Mouse (Mus musculus): ENCODE data around the gene Auts2. TPM values are rescaled to one million over a fixed set of nuclear protein-coding genes. Genes with fewer than 3 reads are reported as not detected.

Gene Auts2
- polyA plus RNA-seq, 1 experiment, result 9.6 TPM

GRCm38 (mm10) chr5:131992681-131993211 lies 550.4 kb downstream of the Auts2 start:
- Histone ChIP-seq H3K4me1 (ENCODE audit: control insufficient read depth, insufficient read depth, low read length) (no peaks in the 10 kb centered on the region), H3K4me3 (replicated peaks; ENCODE audit: extremely low read depth, low read depth, low read length) (no peak overlapping the region)
- TF ChIP-seq POLR2A (IDR thresholded peaks at IDR 0.05; ENCODE audit: borderline replicate concordance, extremely low read depth, low read depth, low read length) (no peak), CTCF (IDR thresholded peaks at IDR 0.05; ENCODE audit: insufficient read depth, low read length) (no peak)
- 79% methylated on average over 12 of the region's 12 CpGs for WGBS
- DNase-seq, result no peak

- TF ChIP-seq CTCF (IDR thresholded peaks at IDR 0.05; ENCODE audit: insufficient read depth, low read length) (no peak), POLR2A (IDR thresholded peaks at IDR 0.05; ENCODE audit: borderline replicate concordance, extremely low read depth, low read depth, low read length) (no peak)
- Histone ChIP-seq H3K4me1 (ENCODE audit: control insufficient read depth, insufficient read depth, low read length) (no peaks in the 10 kb centered on the region), H3K4me3 (replicated peaks; ENCODE audit: extremely low read depth, low read depth, low read length) (no peak overlapping the region)
- no peak for DNase-seq
- 82% methylated on average over 6 of the region's 6 CpGs for WGBS
These were observed 550.9 kb downstream of the Auts2 start for GRCm38 (mm10) chr5:131992268-131992667.

GRCm38 (mm10) chr5:131990532-131990931 lies 552.6 kb downstream of the Auts2 start:
- Histone ChIP-seq H3K4me3 (replicated peaks; ENCODE audit: extremely low read depth, low read depth, low read length) (no peak overlapping the region), H3K4me1 (ENCODE audit: control insufficient read depth, insufficient read depth, low read length) (no peaks in the 10 kb centered on the region)
- DNase-seq, result no peak
- TF ChIP-seq CTCF (IDR thresholded peaks at IDR 0.05; ENCODE audit: insufficient read depth, low read length), result no peak
- no peak for TF ChIP-seq POLR2A (IDR thresholded peaks at IDR 0.05; ENCODE audit: borderline replicate concordance, extremely low read depth, low read depth, low read length)
- 79% methylated on average over 1 of the region's 1 CpGs for WGBS

DNA sequence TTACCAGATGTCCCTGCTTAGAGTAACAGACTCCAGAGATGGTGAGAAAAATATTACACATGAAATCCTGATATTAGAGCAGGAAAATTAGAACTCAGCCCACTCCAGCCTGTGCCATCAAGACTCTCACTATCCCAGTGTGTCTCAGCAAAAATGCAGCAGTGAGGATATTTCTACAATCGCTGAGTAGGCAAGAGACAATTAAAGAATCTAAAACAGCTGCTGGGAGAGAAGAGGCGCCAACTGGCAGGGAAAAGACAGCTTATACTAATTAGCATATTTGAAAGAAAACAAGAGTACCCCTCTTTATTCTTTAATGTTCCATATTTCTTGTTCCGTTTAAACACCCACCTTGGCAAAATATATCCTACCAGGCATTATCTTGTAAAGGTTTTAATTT lies 561.7 kb downstream of the Auts2 start:
- TF ChIP-seq CTCF (IDR thresholded peaks at IDR 0.05; ENCODE audit: insufficient read depth, low read length), result no peak
- no peak for TF ChIP-seq POLR2A (IDR thresholded peaks at IDR 0.05; ENCODE audit: borderline replicate concordance, extremely low read depth, low read depth, low read length)
- no peak for DNase-seq
- H3K4me3 ChIP-seq (replicated peaks; ENCODE audit: extremely low read depth, low read depth, low read length), result no peak overlapping the region
- H3K4me1 ChIP-seq (ENCODE audit: control insufficient read depth, insufficient read depth, low read length), result no peaks in the 10 kb centered on the region
- 86% methylated on average over 3 of the region's 3 CpGs for WGBS

DNA sequence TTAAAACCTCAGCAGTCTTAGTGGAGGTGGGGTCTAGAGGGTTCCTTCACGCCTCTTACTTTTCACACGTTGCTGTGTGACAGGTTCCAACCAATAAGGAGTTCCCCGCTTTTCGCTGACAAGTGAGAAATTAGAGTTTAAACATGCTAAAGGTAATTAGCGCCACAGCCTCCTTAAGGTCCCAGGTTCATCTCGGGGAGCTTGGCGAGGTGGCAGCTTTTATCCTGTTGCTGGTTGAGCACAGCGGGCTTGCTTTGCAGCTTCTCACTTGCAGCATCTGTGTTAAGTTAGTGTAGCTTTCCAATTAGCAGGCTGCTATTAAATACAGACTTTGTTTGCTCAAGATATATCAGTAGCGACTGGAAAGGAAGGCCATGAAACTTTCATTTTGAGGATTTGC lies 564.2 kb downstream of the Auts2 start:
- Histone ChIP-seq H3K4me1 (ENCODE audit: control insufficient read depth, insufficient read depth, low read length) (no peaks in the 10 kb centered on the region), H3K4me3 (replicated peaks; ENCODE audit: extremely low read depth, low read depth, low read length) (no peak overlapping the region)
- 73% methylated on average over 9 of the region's 9 CpGs for WGBS
- no peak for DNase-seq
- no peak for TF ChIP-seq CTCF (IDR thresholded peaks at IDR 0.05; ENCODE audit: insufficient read depth, low read length)
- no peak for TF ChIP-seq POLR2A (IDR thresholded peaks at IDR 0.05; ENCODE audit: borderline replicate concordance, extremely low read depth, low read depth, low read length)

DNA sequence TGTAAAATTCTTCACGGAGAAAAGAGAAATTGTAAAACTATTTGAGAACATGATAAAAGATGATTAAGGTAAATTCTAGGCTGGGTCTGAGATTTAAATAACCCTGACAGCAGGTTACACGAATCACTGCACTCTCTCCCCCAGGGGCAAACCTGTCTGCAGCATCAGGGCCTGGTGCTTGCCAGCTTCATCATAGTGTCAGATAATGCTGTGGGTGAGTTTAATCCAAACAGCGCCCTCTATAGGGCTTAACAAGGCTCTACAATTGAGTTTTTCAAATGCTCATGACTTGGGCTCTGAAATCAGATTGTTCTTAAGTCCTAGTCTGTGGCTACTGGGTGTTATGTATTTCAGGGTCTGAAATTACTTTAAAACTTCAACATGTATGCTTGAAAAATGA lies 565.6 kb downstream of the Auts2 start:
- DNase-seq, result no peak
- H3K4me3 ChIP-seq (replicated peaks; ENCODE audit: extremely low read depth, low read depth, low read length), result no peak overlapping the region
- no peak for TF ChIP-seq POLR2A (IDR thresholded peaks at IDR 0.05; ENCODE audit: borderline replicate concordance, extremely low read depth, low read depth, low read length)
- TF ChIP-seq CTCF (IDR thresholded peaks at IDR 0.05; ENCODE audit: insufficient read depth, low read length), result no peak
- no peaks in the 10 kb centered on the region for H3K4me1 ChIP-seq (ENCODE audit: control insufficient read depth, insufficient read depth, low read length)
- 67% methylated on average over 3 of the region's 3 CpGs for WGBS

- 84% methylated on average over 2 of the region's 2 CpGs for WGBS
- Histone ChIP-seq H3K4me3 (replicated peaks; ENCODE audit: extremely low read depth, low read depth, low read length) (no peak overlapping the region), H3K4me1 (ENCODE audit: control insufficient read depth, insufficient read depth, low read length) (no peaks in the 10 kb centered on the region)
- TF ChIP-seq POLR2A (IDR thresholded peaks at IDR 0.05; ENCODE audit: borderline replicate concordance, extremely low read depth, low read depth, low read length) (no peak), CTCF (IDR thresholded peaks at IDR 0.05; ENCODE audit: insufficient read depth, low read length) (no peak)
- DNase-seq, result no peak
These were observed 571.2 kb downstream of the Auts2 start for GRCm38 (mm10) chr5:131971901-131972300.

- DNase-seq, result no peak
- 95% methylated on average over 6 of the region's 6 CpGs for WGBS
- TF ChIP-seq CTCF (IDR thresholded peaks at IDR 0.05; ENCODE audit: insufficient read depth, low read length), result no peak
- no peak for TF ChIP-seq POLR2A (IDR thresholded peaks at IDR 0.05; ENCODE audit: borderline replicate concordance, extremely low read depth, low read depth, low read length)
- Histone ChIP-seq H3K4me1 (ENCODE audit: control insufficient read depth, insufficient read depth, low read length) (no peaks in the 10 kb centered on the region), H3K4me3 (replicated peaks; ENCODE audit: extremely low read depth, low read depth, low read length) (no peak overlapping the region)
These were observed 577.6 kb downstream of the Auts2 start for GRCm38 (mm10) chr5:131965499-131965898.

GRCm38 (mm10) chr5:131963565-131963964 lies 579.6 kb downstream of the Auts2 start:
- 96% methylated on average over 4 of the region's 4 CpGs for WGBS
- TF ChIP-seq CTCF (IDR thresholded peaks at IDR 0.05; ENCODE audit: insufficient read depth, low read length) (no peak), POLR2A (IDR thresholded peaks at IDR 0.05; ENCODE audit: borderline replicate concordance, extremely low read depth, low read depth, low read length) (no peak)
- H3K4me1 ChIP-seq (ENCODE audit: control insufficient read depth, insufficient read depth, low read length), result no peaks in the 10 kb centered on the region
- no peak overlapping the region for H3K4me3 ChIP-seq (replicated peaks; ENCODE audit: extremely low read depth, low read depth, low read length)
- no peak for DNase-seq

- no peak for DNase-seq
- H3K4me3 ChIP-seq (replicated peaks; ENCODE audit: extremely low read depth, low read depth, low read length), result no peak overlapping the region
- no peak for TF ChIP-seq POLR2A (IDR thresholded peaks at IDR 0.05; ENCODE audit: borderline replicate concordance, extremely low read depth, low read depth, low read length)
- no peak for TF ChIP-seq CTCF (IDR thresholded peaks at IDR 0.05; ENCODE audit: insufficient read depth, low read length)
- 39% methylated on average over 2 of the region's 2 CpGs for WGBS
- no peaks in the 10 kb centered on the region for H3K4me1 ChIP-seq (ENCODE audit: control insufficient read depth, insufficient read depth, low read length)
These were observed 581.3 kb downstream of the Auts2 start for GRCm38 (mm10) chr5:131961859-131962258.

Data from lung, adult 2 months (tissue).